Comparison of ENCODE assay signal across 32 mouse cellular contexts in the genomic region with DNA sequence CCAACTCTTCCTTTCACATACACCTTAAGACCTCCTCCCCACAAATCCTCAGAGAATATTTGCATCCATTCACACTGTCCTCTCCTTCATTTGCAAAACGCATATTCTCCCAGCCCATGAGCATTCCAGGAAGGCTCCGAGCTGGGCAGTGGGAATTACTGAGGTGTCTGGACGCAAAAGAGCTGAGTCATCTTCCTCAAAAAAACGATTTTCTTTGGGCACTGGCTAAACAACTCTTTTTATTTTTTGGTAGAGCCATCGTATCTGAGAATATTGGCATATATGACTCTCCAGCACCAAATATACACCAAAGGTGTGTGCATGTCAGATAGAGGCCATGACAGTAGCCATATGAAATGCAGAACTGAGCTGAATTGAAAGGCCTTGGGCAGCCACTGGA. TPM values are rescaled to one million over a fixed set of nuclear protein-coding genes. Genes with fewer than 3 reads are reported as not detected.
A peak's percentile ranks its signal among the peaks of the same experiment; 100 is the strongest.
DNase-seq lines count a peak whose midpoint lies in the region; ATAC-seq and TF ChIP-seq lines count a peak whose summit lies in the region.
"Had no signal": no experiment of that assay in that cellular context is flagged by ENCODE, and none has a peak within 500 bp of the region (broad histone marks: within the 10 kb centered on the region; RNA-seq: fewer than 3 reads in every experiment).

No protein-coding gene starts in this region.

- peak overlapping the region; percentile 34 for H3K4me2 ChIP-seq in heart, postnatal 0 days (ENCODE audit: low read depth, low read length)
- H3K4me2 ChIP-seq in CH12.LX (ENCODE audit: insufficient read depth, low read depth, poor library complexity, severe bottlenecking), result no peak overlapping the region
- no peak overlapping the region for H3K4me2 ChIP-seq in hindbrain, embryonic 13.5 days
- H3K4me2 ChIP-seq: forebrain, embryonic 12.5 days; liver, embryonic 12.5 days; midbrain, embryonic 11.5 days; neural tube, embryonic 12.5 days had no signal

- H3K36me3 ChIP-seq in heart, postnatal 0 days (replicated peaks; ENCODE audit: control insufficient read depth, insufficient read depth, low read length), result peaks cover 11% of the 10 kb centered on the region; the same call in 1 of the 2 replicates
- no peaks in the 10 kb centered on the region for H3K36me3 ChIP-seq in CH12.LX (replicated peaks in 1 of 2; ENCODE audit: control insufficient read depth in 1 of 2, insufficient read depth in 1 of 2, low read length in 1 of 2)
- no peaks in the 10 kb centered on the region for H3K36me3 ChIP-seq in hindbrain, embryonic 13.5 days
- no peaks in the 10 kb centered on the region for H3K36me3 ChIP-seq in hindbrain, embryonic 10.5 days
- H3K36me3 ChIP-seq: forebrain, embryonic 12.5 days; neural tube, embryonic 12.5 days had no signal

- no peak for TF ChIP-seq EP300 in heart, postnatal 0 days (IDR thresholded peaks at IDR 0.05; ENCODE audit: low read depth)
- no peak for TF ChIP-seq EP300 in CH12.LX (IDR thresholded peaks at IDR 0.05; ENCODE audit: low read length)

- H3K4me1 ChIP-seq in heart, postnatal 0 days (ENCODE audit: control insufficient read depth, insufficient read depth), result peaks cover 3% of the 10 kb centered on the region; the same call in 1 of the 2 replicates
- peaks cover 14 to 21% of the 10 kb centered on the region in 2 experiments for H3K4me1 ChIP-seq in CH12.LX (ENCODE audit: control insufficient read depth in 1 of 2, insufficient read depth in 2 of 2)
- H3K4me1 ChIP-seq in hindbrain, embryonic 13.5 days (replicated peaks), result peaks cover 25% of the 10 kb centered on the region
- peaks cover 30% of the 10 kb centered on the region for H3K4me1 ChIP-seq in hindbrain, embryonic 10.5 days (replicated peaks)

- WGBS in heart, postnatal 0 days, result 47% methylated on average over 5 of the region's 5 CpGs
- 66% methylated on average over 5 of the region's 5 CpGs for WGBS in hindbrain, embryonic 13.5 days
- WGBS in hindbrain, embryonic 10.5 days, result 58% methylated on average over 5 of the region's 5 CpGs

- H3K9ac ChIP-seq in heart, postnatal 0 days (replicated peaks; ENCODE audit: low read depth, low read length), result no peak overlapping the region
- no peak overlapping the region for H3K9ac ChIP-seq in CH12.LX (ENCODE audit: insufficient read depth, low read depth)
- no peak overlapping the region for H3K9ac ChIP-seq in hindbrain, embryonic 13.5 days
- H3K9ac ChIP-seq: forebrain, embryonic 12.5 days; forebrain, postnatal 0 days; heart, embryonic 15.5 days; limb, embryonic 13.5 days; liver, embryonic 12.5 days; liver, postnatal 0 days; neural tube, embryonic 12.5 days had no signal

- ATAC-seq in heart, postnatal 0 days (ENCODE audit: insufficient read depth, low read depth), result no peak
- no peak for ATAC-seq in hindbrain, embryonic 13.5 days (ENCODE audit: low FRiP score)
- ATAC-seq: forebrain, postnatal 0 days; hindbrain, embryonic 16.5 days; liver, embryonic 12.5 days; liver, postnatal 0 days; midbrain, embryonic 16.5 days had no signal

- no peak for DNase-seq in heart, postnatal 0 days (ENCODE audit: low spot score)
- no peak for DNase-seq in heart, postnatal 14 days
- no peak for DNase-seq in CH12.LX (ENCODE audit: extremely low read depth)
- DNase-seq in NIH3T3 (ENCODE audit: low read depth), result peak; percentile 61
- DNase-seq in ovary, postnatal 36 days (ENCODE audit: low spot score), result no peak
- DNase-seq in hindbrain, embryonic 10.5 days (ENCODE audit: low spot score), result no peak
- DNase-seq: adrenal gland, postnatal 10 days; cerebellum, adult 11 months; cerebellum, postnatal 10 days; forebrain, postnatal 0 days; gastrocnemius, postnatal 10 days; kidney, adult 2 months; kidney, postnatal 4 days; liver, postnatal 0 days; right cerebral cortex, postnatal 4 days; thymus, adult 18-20 months; thymus, postnatal 25 days had no signal

- no peak for TF ChIP-seq RAD21 in CH12.LX (IDR thresholded peaks at IDR 0.05; ENCODE audit: low read depth, low read length)

- TF ChIP-seq CTCF in heart, postnatal 0 days (IDR thresholded peaks at IDR 0.05; ENCODE audit: low read depth), result no peak
- no peak for TF ChIP-seq CTCF in CH12.LX (conservative IDR thresholded peaks at IDR 0.05 in 1 of 2, IDR thresholded peaks at IDR 0.05 in 1 of 2; ENCODE audit: low read depth in 2 of 2, low read length in 2 of 2)

- no peaks in the 10 kb centered on the region for H3K79me2 ChIP-seq in CH12.LX (replicated peaks; ENCODE audit: control insufficient read depth, extremely low read depth, insufficient read depth, poor library complexity, severe bottlenecking)

- H3K27me3 ChIP-seq in heart, postnatal 0 days (ENCODE audit: control insufficient read depth, insufficient read depth, low read length), result peaks cover 21% of the 10 kb centered on the region
- H3K27me3 ChIP-seq in CH12.LX (replicated peaks), result no peaks in the 10 kb centered on the region
- H3K27me3 ChIP-seq in hindbrain, embryonic 13.5 days, result peaks cover 43% of the 10 kb centered on the region
- H3K27me3 ChIP-seq in hindbrain, embryonic 10.5 days (ENCODE audit: insufficient read depth, poor library complexity, severe bottlenecking), result peaks cover 44% of the 10 kb centered on the region

- in situ Hi-C loops in CH12.LX (cut with MboI; ENCODE audit: low pct_ligation_motif_present, low pct_unique_long_range_greater_than_20kb, low sequenced_read_pairs), result no loop called here

- no peaks in the 10 kb centered on the region for H3K9me3 ChIP-seq in heart, postnatal 0 days (replicated peaks; ENCODE audit: control insufficient read depth, low read length)
- peaks cover 4% of the 10 kb centered on the region for H3K9me3 ChIP-seq in CH12.LX (replicated peaks; ENCODE audit: low read length)
- no peaks in the 10 kb centered on the region for H3K9me3 ChIP-seq in hindbrain, embryonic 13.5 days
- H3K9me3 ChIP-seq in hindbrain, embryonic 10.5 days, result no peaks in the 10 kb centered on the region
- H3K9me3 ChIP-seq: forebrain, embryonic 12.5 days; heart, embryonic 10.5 days; heart, embryonic 15.5 days; limb, embryonic 13.5 days; liver, embryonic 12.5 days; neural tube, embryonic 12.5 days had no signal

- H3K4me3 ChIP-seq in heart, postnatal 0 days (ENCODE audit: low read depth, low read length), result no peak overlapping the region
- no peak overlapping the region for H3K4me3 ChIP-seq in CH12.LX (replicated peaks in 1 of 3; ENCODE audit: low read depth in 2 of 3, low read length in 2 of 3, poor library complexity in 1 of 3)
- no peak overlapping the region for H3K4me3 ChIP-seq in hindbrain, embryonic 13.5 days
- H3K4me3 ChIP-seq in hindbrain, embryonic 10.5 days, result no peak overlapping the region
- H3K4me3 ChIP-seq: forebrain, embryonic 12.5 days; heart, embryonic 10.5 days; limb, embryonic 13.5 days; liver, embryonic 12.5 days; neural tube, embryonic 12.5 days had no signal

- intact Hi-C loops in heart, postnatal 14 days (cut with DNase I), result loop anchor here (5.0 kb wide), 1 partner anchor 35 kb away; no protein-coding TSS in a partner anchor

- no peak for TF ChIP-seq POLR2A in CH12.LX (IDR thresholded peaks at IDR 0.05; ENCODE audit: low read depth, low read length)

- dilution Hi-C loops in CH12.LX (cut with MboI; ENCODE audit: extremely low pct_ligation_motif_present, extremely low pct_unique_long_range_greater_than_20kb, low sequenced_read_pairs), result no loop called here

- H3K27ac ChIP-seq in heart, postnatal 0 days (ENCODE audit: low read depth), result no peak overlapping the region
- H3K27ac ChIP-seq in CH12.LX (ENCODE audit: insufficient read depth, low read depth), result no peak overlapping the region
- H3K27ac ChIP-seq in hindbrain, embryonic 13.5 days, result no peak overlapping the region
- H3K27ac ChIP-seq in hindbrain, embryonic 10.5 days, result no peak overlapping the region
- H3K27ac ChIP-seq: forebrain, embryonic 12.5 days; heart, embryonic 10.5 days; heart, embryonic 15.5 days; limb, embryonic 13.5 days; liver, embryonic 12.5 days; neural tube, embryonic 12.5 days; stomach, postnatal 0 days had no signal

TF ChIP-seq in CH12.LX, 34 proteins besides CTCF, POLR2A, EP300 and RAD21 (continues in another document):
- no peak for TF ChIP-seq KAT2A (IDR thresholded peaks at IDR 0.05; ENCODE audit: insufficient replicate concordance, low read length)
- TF ChIP-seq MAFK (IDR thresholded peaks at IDR 0.05; ENCODE audit: insufficient replicate concordance, low read length), result peak; percentile 34; the same call in 1 of the 2 replicates
- TF ChIP-seq POLR2AphosphoS2 (IDR thresholded peaks at IDR 0.05; ENCODE audit: low read depth, low read length), result no peak
- TF ChIP-seq JUN (IDR thresholded peaks at IDR 0.05; ENCODE audit: insufficient read depth, low read depth, low read length), result no peak
- TF ChIP-seq BHLHE40 (IDR thresholded peaks at IDR 0.05; ENCODE audit: low read depth, low read length), result no peak

RNA-seq across cellular contexts. Expression of a gene that starts 4.9 kb away (rescaled TPM):
- total RNA-seq in heart, postnatal 0 days (2014; rRNA removed; ENCODE audit: low replicate concordance), result 25.4 and 31.6 TPM in 2 replicates
- polyA plus RNA-seq in heart, postnatal 0 days (2015; fragmentation: Nextera tagmentation; extraction: Ambion mirVana), result 3.8 and 3.9 TPM in 2 replicates
- total RNA-seq in heart, postnatal 14 days (2021), result 10 to 100 TPM; 36.5 to 37.6 TPM
- total RNA-seq in CH12.LX (2012; rRNA removed) (not detected in 2 replicates), CH12.LX (2014; rRNA removed) (not detected in 2 replicates)
- not detected in 2 replicates for polyA plus RNA-seq in CH12.LX (2012; ENCODE audit: insufficient read length, low read depth)
- polyA plus RNA-seq in hindbrain, embryonic 13.5 days (2015; fragmentation: Nextera tagmentation; extraction: Ambion mirVana), result 1.1 and 1.2 TPM in 2 replicates
- polyA plus RNA-seq in hindbrain, embryonic 10.5 days (2016; fragmentation: Nextera tagmentation; extraction: Ambion mirVana), result 0.93 and 1.1 TPM in 2 replicates

RNA-seq across cellular contexts. Expression of a gene that starts 38.9 kb away (rescaled TPM):
- total RNA-seq in heart, postnatal 0 days (2014; rRNA removed; ENCODE audit: low replicate concordance), result 0.46 and 1.2 TPM in 2 replicates
- polyA plus RNA-seq in heart, postnatal 0 days (2015; fragmentation: Nextera tagmentation; extraction: Ambion mirVana), result 1.2 and 2.0 TPM in 2 replicates
- total RNA-seq in heart, postnatal 14 days (2021), result 1 to 10 TPM; 2.1 to 2.9 TPM
- total RNA-seq in CH12.LX (2012; rRNA removed), result not detected in 2 replicates
- not detected in 2 replicates for total RNA-seq in CH12.LX (2014; rRNA removed)
- polyA plus RNA-seq in CH12.LX (2012; ENCODE audit: insufficient read length, low read depth), result not detected in 2 replicates
- polyA plus RNA-seq in hindbrain, embryonic 13.5 days (2015; fragmentation: Nextera tagmentation; extraction: Ambion mirVana), result 9.4 and 9.6 TPM in 2 replicates
- polyA plus RNA-seq in hindbrain, embryonic 10.5 days (2016; fragmentation: Nextera tagmentation; extraction: Ambion mirVana), result 2.2 and 3.0 TPM in 2 replicates
- total RNA-seq: common myeloid progenitor, adult 5-6 weeks; granulocyte monocyte progenitor cell, adult 5-6 weeks; hematopoietic stem cell, adult 5-6 weeks; megakaryocyte, adult 5-6 weeks had no signal

RNA-seq across cellular contexts. Expression of a gene that starts 46.2 kb away (rescaled TPM):
- 81.4 and 83.7 TPM in 2 replicates for total RNA-seq in heart, postnatal 0 days (2014; rRNA removed; ENCODE audit: low replicate concordance)
- polyA plus RNA-seq in heart, postnatal 0 days (2015; fragmentation: Nextera tagmentation; extraction: Ambion mirVana), result 249 and 267 TPM in 2 replicates
- total RNA-seq in heart, postnatal 14 days (2021), result 100 to 1,000 TPM in 1 of 2 experiments, 10 to 100 TPM in 1; 91.9 to 101 TPM
- 43.6 and 54.2 TPM in 2 replicates for total RNA-seq in CH12.LX (2012; rRNA removed)
- total RNA-seq in CH12.LX (2014; rRNA removed), result 38.8 and 42.1 TPM in 2 replicates
- polyA plus RNA-seq in CH12.LX (2012; ENCODE audit: insufficient read length, low read depth), result 50.4 and 53.7 TPM in 2 replicates
- polyA plus RNA-seq in hindbrain, embryonic 13.5 days (2015; fragmentation: Nextera tagmentation; extraction: Ambion mirVana), result 105 and 106 TPM in 2 replicates
- 122 and 128 TPM in 2 replicates for polyA plus RNA-seq in hindbrain, embryonic 10.5 days (2016; fragmentation: Nextera tagmentation; extraction: Ambion mirVana)
